In the genomic region with DNA sequence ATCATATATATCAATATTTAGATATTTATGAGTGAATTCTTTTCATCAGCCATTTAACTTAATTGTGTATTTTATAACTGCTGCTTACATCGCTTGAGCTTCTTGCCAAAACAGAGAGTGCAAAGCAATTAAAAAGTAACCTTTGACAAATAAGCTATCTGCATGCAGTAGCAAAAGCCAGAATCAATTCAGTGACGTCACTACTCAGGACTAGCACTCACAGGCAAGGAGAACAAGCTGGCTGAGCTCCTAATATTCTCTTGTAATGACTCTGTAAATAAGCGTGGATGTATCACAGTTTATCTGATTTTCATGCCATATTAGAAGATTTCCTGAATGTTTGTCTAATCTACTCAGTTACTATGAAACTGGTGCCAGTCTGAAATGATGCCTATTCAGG, we compare ENCODE assay signal across 23 mouse cellular contexts. TPM values are rescaled to one million over a fixed set of nuclear protein-coding genes. Genes with fewer than 3 reads are reported as not detected.
DNase-seq lines count a peak whose midpoint lies in the region; ATAC-seq lines count a peak whose summit lies in the region.
"Had no signal": no experiment of that assay in that cellular context is flagged by ENCODE, and none has a peak within 500 bp of the region (broad histone marks: within the 10 kb centered on the region; RNA-seq: fewer than 3 reads in every experiment).

No protein-coding gene starts in this region.

- ATAC-seq in hindbrain, embryonic 16.5 days = no peak
- no peak for ATAC-seq in megakaryocyte, adult 5-6 weeks (ENCODE audit: poor library complexity, severe bottlenecking)
- ATAC-seq: activated CD4-positive, CD25-positive, alpha-beta regulatory T cell, adult 4 months; forebrain, postnatal 0 days; intestine, embryonic 15.5 days; Patski had no signal

- peak; percentile 25 for DNase-seq in cerebellum, adult 9-11 months
- no peak for DNase-seq in cerebellum, adult 11 months
- DNase-seq in hindbrain, embryonic 10.5 days (ENCODE audit: low spot score) = no peak
- peak; percentile 5 for DNase-seq in testis, postnatal 10 days (ENCODE audit: low spot score)
- DNase-seq in testis, postnatal 14 days (ENCODE audit: low spot score) = no peak
- DNase-seq: adrenal gland, postnatal 14 days; cerebellum, adult 11-12 months; cerebellum, postnatal 14 days; forebrain, postnatal 0 days; gastrocnemius, postnatal 14 days; heart, postnatal 36 days; kidney, adult 18-20 months had no signal

- H3K9ac ChIP-seq in hindbrain, embryonic 16.5 days (ENCODE audit: low read depth, low read length) = no peak overlapping the region
- H3K9ac ChIP-seq: embryonic facial prominence, embryonic 12.5 days; forebrain, embryonic 12.5 days; forebrain, postnatal 0 days; heart, embryonic 13.5 days; intestine, embryonic 15.5 days had no signal

- H3K9me3 ChIP-seq in hindbrain, embryonic 16.5 days (ENCODE audit: control insufficient read depth, low read length) = no peaks in the 10 kb centered on the region
- no peaks in the 10 kb centered on the region for H3K9me3 ChIP-seq in hindbrain, embryonic 10.5 days
- H3K9me3 ChIP-seq: embryonic facial prominence, embryonic 12.5 days; forebrain, embryonic 12.5 days; heart, embryonic 13.5 days; intestine, embryonic 15.5 days had no signal

- peaks cover 8% of the 10 kb centered on the region for H3K27me3 ChIP-seq in hindbrain, embryonic 16.5 days (replicated peaks; ENCODE audit: control insufficient read depth, insufficient read depth, low read length)
- H3K27me3 ChIP-seq in hindbrain, embryonic 10.5 days (ENCODE audit: insufficient read depth, poor library complexity, severe bottlenecking) = peaks cover 34% of the 10 kb centered on the region

- H3K4me3 ChIP-seq in hindbrain, embryonic 16.5 days (ENCODE audit: low read length) = no peak overlapping the region
- H3K4me3 ChIP-seq in hindbrain, embryonic 10.5 days = no peak overlapping the region
- H3K4me3 ChIP-seq: embryonic facial prominence, embryonic 12.5 days; forebrain, embryonic 12.5 days; heart, embryonic 13.5 days; intestine, embryonic 15.5 days had no signal

- H3K27ac ChIP-seq in hindbrain, embryonic 16.5 days (ENCODE audit: low read depth, low read length) = no peak overlapping the region
- no peak overlapping the region for H3K27ac ChIP-seq in hindbrain, embryonic 10.5 days
- H3K27ac ChIP-seq: embryonic facial prominence, embryonic 12.5 days; forebrain, embryonic 12.5 days; heart, embryonic 13.5 days; intestine, embryonic 15.5 days had no signal

- H3K4me2 ChIP-seq in hindbrain, embryonic 16.5 days (ENCODE audit: low read length) = peak overlapping the region; percentile 27; the same call in 1 of the 2 replicates
- H3K4me2 ChIP-seq: embryonic facial prominence, embryonic 12.5 days; forebrain, embryonic 12.5 days; heart, embryonic 13.5 days; intestine, embryonic 15.5 days had no signal

- WGBS in hindbrain, embryonic 16.5 days = 59% methylated on average over 3 of the region's 3 CpGs
- 82% methylated on average over 3 of the region's 3 CpGs for WGBS in hindbrain, embryonic 10.5 days

- H3K36me3 ChIP-seq in hindbrain, embryonic 16.5 days (ENCODE audit: control insufficient read depth, insufficient read depth, low read length) = no peaks in the 10 kb centered on the region
- H3K36me3 ChIP-seq in hindbrain, embryonic 10.5 days = no peaks in the 10 kb centered on the region
- H3K36me3 ChIP-seq: embryonic facial prominence, embryonic 12.5 days; forebrain, embryonic 12.5 days; heart, embryonic 13.5 days; intestine, embryonic 15.5 days had no signal

- peaks cover 3% of the 10 kb centered on the region for H3K4me1 ChIP-seq in hindbrain, embryonic 16.5 days (ENCODE audit: control insufficient read depth, insufficient read depth, low read depth, low read length)
- H3K4me1 ChIP-seq in hindbrain, embryonic 10.5 days (replicated peaks) = peaks cover 22% of the 10 kb centered on the region

RNA-seq across cellular contexts. Expression of a gene that starts 5.8 kb away (rescaled TPM):
- 30.4 and 34.9 TPM in 2 replicates for polyA plus RNA-seq in hindbrain, embryonic 16.5 days (2015; fragmentation: Nextera tagmentation; extraction: Ambion mirVana)
- 3.6 and 11.7 TPM in 2 replicates for polyA plus RNA-seq in hindbrain, embryonic 10.5 days (2016; fragmentation: Nextera tagmentation; extraction: Ambion mirVana)
- 0.04 TPM in 1 of 2 replicates, not detected in the other for total RNA-seq in megakaryocyte, adult 5-6 weeks (2015)
- total RNA-seq in megakaryocyte, adult 5-6 weeks (2017) = not detected in 2 replicates
- total RNA-seq: CH12.LX; gastrocnemius, adult 18-20 months had no signal
- polyA plus RNA-seq: heart, postnatal 0 days had no signal

Comparison
In these comparisons a context has a peak if more than half of its experiments do, and no peak if none do; other contexts are left out.
1. DNase-seq: peak in cerebellum, adult 9-11 months (single experiment) and testis, postnatal 10 days (single experiment); none in cerebellum, adult 11 months (single experiment), hindbrain, embryonic 10.5 days (single experiment) and testis, postnatal 14 days (single experiment).